Mouse (Mus musculus): ENCODE results near the gene Plin1.

Gene Plin1

DNA sequence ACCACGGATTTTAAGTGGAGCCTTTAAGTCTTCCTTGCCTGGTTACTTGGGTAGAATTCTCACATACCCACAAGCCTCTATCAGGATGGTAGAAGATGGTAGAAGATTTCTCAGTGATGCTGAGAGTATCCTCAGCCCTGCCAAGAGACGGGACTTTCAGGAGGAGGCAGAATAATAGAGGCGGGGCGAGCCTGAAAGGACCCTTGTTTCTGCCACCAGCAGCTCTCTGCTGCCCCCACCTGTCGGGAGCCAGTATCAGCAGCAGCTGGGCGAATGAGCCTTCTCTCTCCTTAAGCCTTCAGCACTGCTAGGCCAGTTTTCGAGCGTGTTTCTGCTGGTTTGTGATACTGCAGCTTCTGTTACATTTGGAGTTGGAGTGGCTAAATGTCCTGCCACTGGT, 3.5 kb downstream of the Plin1 start:
- no peaks in the 10 kb centered on the region for H3K36me3 ChIP-seq (ENCODE audit: insufficient read depth, low read length)
- H3K9me3 ChIP-seq (ENCODE audit: low read length), result no peaks in the 10 kb centered on the region
- peaks cover 38% of the 10 kb centered on the region for H3K27me3 ChIP-seq (ENCODE audit: insufficient read depth, low read length)
- peaks cover 22% of the 10 kb centered on the region for H3K4me1 ChIP-seq (replicated peaks; ENCODE audit: low read depth, low read length)
- TF ChIP-seq CTCF (conservative IDR thresholded peaks at IDR 0.05; ENCODE audit: low read length) (peak; percentile 88), POU5F1 (IDR thresholded peaks at IDR 0.05; ENCODE audit: borderline replicate concordance, low read length) (no peak), NANOG (IDR thresholded peaks at IDR 0.05; ENCODE audit: borderline replicate concordance, low read length) (no peak)
- no peak overlapping the region for H3K4me3 ChIP-seq (replicated peaks; ENCODE audit: low read length)

DNA sequence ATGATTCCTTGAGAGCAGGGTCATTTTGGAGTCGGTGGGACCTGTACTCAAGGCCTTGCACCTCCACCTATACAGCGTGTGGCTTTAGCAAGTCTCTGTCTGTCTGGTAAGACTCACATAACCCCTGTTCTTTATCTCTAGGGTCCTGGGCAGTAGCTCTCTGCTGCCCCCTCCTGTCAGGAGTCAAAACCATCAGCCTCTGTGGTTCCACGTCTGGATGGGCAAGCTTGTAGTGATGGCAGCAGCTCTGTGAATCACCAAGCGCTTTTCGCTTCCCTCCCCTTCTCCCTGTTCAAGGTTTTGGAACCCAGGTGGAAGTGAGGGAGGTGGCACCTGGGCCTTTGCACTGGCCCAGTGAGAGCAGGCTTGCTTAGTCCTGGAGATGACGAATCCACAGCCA, 4.5 kb downstream of the Plin1 start:
- H3K4me1 ChIP-seq (replicated peaks; ENCODE audit: low read depth, low read length), result peaks cover 22% of the 10 kb centered on the region
- H3K36me3 ChIP-seq (ENCODE audit: insufficient read depth, low read length), result no peaks in the 10 kb centered on the region
- no peak overlapping the region for H3K4me3 ChIP-seq (replicated peaks; ENCODE audit: low read length)
- H3K9me3 ChIP-seq (ENCODE audit: low read length), result no peaks in the 10 kb centered on the region
- TF ChIP-seq CTCF (conservative IDR thresholded peaks at IDR 0.05; ENCODE audit: low read length) (peak; percentile 95), POU5F1 (IDR thresholded peaks at IDR 0.05; ENCODE audit: borderline replicate concordance, low read length) (no peak)
- H3K27me3 ChIP-seq (ENCODE audit: insufficient read depth, low read length), result peaks cover 44% of the 10 kb centered on the region

DNA sequence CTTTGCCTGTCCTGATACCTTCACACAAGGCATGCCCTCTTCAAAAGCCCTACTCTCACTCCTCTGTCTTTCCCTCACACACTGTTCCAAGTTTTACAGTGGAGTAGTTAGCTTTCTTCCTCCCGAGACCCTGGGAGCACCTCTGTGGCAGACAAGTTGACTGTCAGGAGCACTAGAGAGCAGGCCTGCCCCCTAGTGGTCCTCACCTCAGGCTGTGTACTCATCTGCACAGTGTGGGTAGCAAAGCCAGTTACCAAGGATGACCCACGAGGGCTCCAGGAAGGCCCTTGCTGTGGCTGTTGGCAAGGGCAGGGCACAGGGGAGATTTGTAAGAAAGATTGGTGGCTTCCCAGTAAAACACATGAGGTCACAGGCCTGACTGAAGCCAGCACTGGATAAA, 5.6 kb downstream of the Plin1 start:
- H3K36me3 ChIP-seq (ENCODE audit: insufficient read depth, low read length), result no peaks in the 10 kb centered on the region
- H3K4me3 ChIP-seq (replicated peaks; ENCODE audit: low read length), result no peak overlapping the region
- H3K27me3 ChIP-seq (ENCODE audit: insufficient read depth, low read length), result peaks cover 50% of the 10 kb centered on the region
- peak; percentile 70 for TF ChIP-seq CTCF (conservative IDR thresholded peaks at IDR 0.05; ENCODE audit: low read length)
- no peak for TF ChIP-seq POU5F1 (IDR thresholded peaks at IDR 0.05; ENCODE audit: borderline replicate concordance, low read length)
- H3K4me1 ChIP-seq (replicated peaks; ENCODE audit: low read depth, low read length), result peaks cover 22% of the 10 kb centered on the region
- no peaks in the 10 kb centered on the region for H3K9me3 ChIP-seq (ENCODE audit: low read length)

DNA sequence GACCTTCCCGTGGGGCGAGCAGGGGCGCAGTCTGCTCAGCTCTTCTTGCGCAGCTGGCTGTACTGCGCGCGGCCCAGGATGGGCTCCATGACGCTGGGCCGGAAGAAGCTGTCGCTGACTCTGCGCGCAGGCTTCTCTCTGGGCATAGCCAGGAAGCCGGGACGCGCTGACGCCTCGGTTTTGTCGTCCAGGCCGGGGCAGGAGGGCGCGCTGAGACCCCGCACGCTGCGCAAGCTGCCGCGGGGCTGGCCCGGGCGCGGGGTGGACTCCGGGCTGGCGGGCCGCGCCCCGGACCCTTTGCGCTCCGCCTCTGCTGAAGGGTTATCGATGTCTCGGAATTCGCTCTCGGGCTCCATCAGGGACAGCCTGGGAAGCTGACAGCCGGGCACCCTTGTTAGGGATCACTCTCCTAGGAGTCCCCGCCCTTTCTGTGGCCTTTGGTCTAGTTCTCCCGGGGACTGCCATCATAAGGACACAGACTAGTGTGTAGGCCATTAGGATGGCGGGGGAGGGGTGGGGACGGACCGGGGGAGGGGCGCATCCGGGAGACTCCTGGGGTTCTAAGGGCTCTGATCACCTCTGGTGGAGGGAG, 11.2 kb downstream of the Plin1 start:
- Histone ChIP-seq H3K36me3 (ENCODE audit: insufficient read depth, low read length) (no peaks in the 10 kb centered on the region), H3K9me3 (ENCODE audit: low read length) (no peaks in the 10 kb centered on the region), H3K27me3 (ENCODE audit: insufficient read depth, low read length) (peaks cover 71% of the 10 kb centered on the region), H3K4me3 (replicated peaks; ENCODE audit: low read length) (peak overlapping the region; percentile 83), H3K4me1 (replicated peaks; ENCODE audit: low read depth, low read length) (peaks cover 13% of the 10 kb centered on the region)
- no peak for TF ChIP-seq NANOG (IDR thresholded peaks at IDR 0.05; ENCODE audit: borderline replicate concordance, low read length)
- TF ChIP-seq CTCF (conservative IDR thresholded peaks at IDR 0.05; ENCODE audit: low read length), result no peak
- TF ChIP-seq POU5F1 (IDR thresholded peaks at IDR 0.05; ENCODE audit: borderline replicate concordance, low read length), result no peak

DNA sequence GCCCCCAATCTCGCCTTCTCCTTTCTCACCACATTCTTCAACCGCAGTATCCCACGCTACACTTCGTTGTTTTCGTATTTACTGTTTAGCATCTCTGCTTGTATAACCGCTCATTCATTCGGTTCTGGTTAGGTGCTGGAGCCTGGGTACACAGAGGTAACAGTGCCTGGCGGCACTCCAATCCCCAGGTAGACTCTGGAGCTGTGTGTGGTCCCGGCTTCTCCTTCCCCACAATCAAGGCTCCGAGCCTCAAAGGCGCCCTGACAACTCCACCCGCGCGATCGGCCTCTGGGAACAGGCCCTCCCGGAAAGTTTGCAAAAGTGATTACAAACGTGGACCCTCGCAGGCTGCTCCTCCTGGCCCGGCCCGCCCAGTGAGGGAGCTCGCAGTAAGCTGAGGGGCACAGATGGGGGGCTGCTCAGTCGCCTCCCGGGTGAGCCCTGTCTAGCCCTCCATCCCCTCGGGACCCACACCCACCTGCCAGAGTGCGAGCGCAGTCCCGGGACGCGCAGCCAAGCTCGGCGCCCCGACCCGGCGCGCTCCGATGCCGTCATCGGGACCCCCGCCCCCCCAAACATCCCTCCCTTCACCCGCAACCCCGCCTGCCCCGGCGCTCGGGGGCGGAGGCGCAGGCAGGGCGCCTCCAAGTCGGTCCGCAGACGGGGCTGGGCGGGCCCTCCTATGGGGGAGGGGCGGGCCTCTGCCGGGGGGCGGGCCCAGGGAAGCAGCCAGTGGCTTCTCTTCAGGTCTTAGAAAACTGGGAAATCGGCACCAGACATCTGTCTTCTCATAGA, 17.3 kb downstream of the Plin1 start, which contains the start of gene Kif7:
TSS of gene Kif7 (minus strand) at position 534 of the 795 bp plus-strand sequence.
- Histone ChIP-seq H3K9me3 (ENCODE audit: low read length) (no peaks in the 10 kb centered on the region), H3K27me3 (ENCODE audit: insufficient read depth, low read length) (peaks cover 39% of the 10 kb centered on the region), H3K4me1 (replicated peaks; ENCODE audit: low read depth, low read length) (peaks cover 30% of the 10 kb centered on the region), H3K4me3 (replicated peaks; ENCODE audit: low read length) (peak within 1 kb of the TSS; percentile 97), H3K36me3 (ENCODE audit: insufficient read depth, low read length) (peaks cover 18% of the 10 kb centered on the region)
- no peak for TF ChIP-seq NANOG (IDR thresholded peaks at IDR 0.05; ENCODE audit: borderline replicate concordance, low read length)
- TF ChIP-seq CTCF (conservative IDR thresholded peaks at IDR 0.05; ENCODE audit: low read length), result no peak
- no peak for TF ChIP-seq POU5F1 (IDR thresholded peaks at IDR 0.05; ENCODE audit: borderline replicate concordance, low read length)

DNA sequence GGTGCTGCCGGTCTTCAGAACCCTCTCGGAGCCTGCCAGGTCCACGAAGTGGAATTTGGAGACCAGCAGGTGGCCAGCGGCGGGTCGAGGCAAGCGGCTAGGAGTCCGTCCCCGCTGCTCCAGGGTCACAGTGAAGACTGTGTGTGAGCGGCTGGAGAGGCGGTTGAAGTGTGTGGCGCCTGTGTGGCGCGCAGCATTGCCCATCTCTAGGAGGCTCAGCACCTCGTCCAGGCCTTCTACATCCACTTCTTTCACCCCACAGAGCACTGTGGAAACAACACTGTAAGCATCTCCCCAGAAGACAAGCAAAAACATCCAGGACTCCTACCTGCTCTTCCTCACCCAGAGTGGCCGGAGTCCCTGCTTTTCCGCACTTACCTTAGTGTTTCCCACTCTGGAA, 21.9 kb downstream of the Plin1 start:
- Histone ChIP-seq H3K4me3 (replicated peaks; ENCODE audit: low read length) (peak overlapping the region; percentile 75), H3K36me3 (ENCODE audit: insufficient read depth, low read length) (peaks cover 46% of the 10 kb centered on the region), H3K4me1 (replicated peaks; ENCODE audit: low read depth, low read length) (peaks cover 29% of the 10 kb centered on the region), H3K9me3 (ENCODE audit: low read length) (no peaks in the 10 kb centered on the region), H3K27me3 (ENCODE audit: insufficient read depth, low read length) (peaks cover 42% of the 10 kb centered on the region)
- TF ChIP-seq NANOG (IDR thresholded peaks at IDR 0.05; ENCODE audit: borderline replicate concordance, low read length) (no peak), CTCF (conservative IDR thresholded peaks at IDR 0.05; ENCODE audit: low read length) (no peak), POU5F1 (IDR thresholded peaks at IDR 0.05; ENCODE audit: borderline replicate concordance, low read length) (no peak)

DNA sequence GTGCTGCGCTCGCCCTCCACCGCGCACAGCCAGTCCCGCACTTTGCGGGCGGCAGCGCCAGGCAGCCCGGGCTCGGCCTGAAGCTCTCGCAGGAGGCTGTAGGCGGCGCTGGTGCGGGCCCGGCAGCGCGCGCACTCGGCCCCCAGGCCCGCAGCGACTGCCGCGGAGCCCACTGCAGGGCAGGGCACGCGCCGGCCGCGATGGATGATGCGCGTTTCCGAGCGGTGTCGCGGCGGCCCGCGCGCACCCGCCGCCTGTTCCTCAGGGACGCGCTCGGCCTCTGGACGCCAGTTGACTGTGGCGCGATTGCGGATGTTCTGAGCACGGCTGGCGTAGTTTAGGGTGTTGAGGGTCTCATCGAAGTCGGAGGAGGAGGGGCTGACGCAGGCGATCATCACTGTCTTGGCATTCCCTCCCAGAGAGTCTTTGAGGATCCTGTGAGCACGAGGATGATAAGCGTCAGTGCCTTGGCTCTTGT, 22.5 kb downstream of the Plin1 start:
- peaks cover 29% of the 10 kb centered on the region for H3K4me1 ChIP-seq (replicated peaks; ENCODE audit: low read depth, low read length)
- peaks cover 42% of the 10 kb centered on the region for H3K27me3 ChIP-seq (ENCODE audit: insufficient read depth, low read length)
- H3K9me3 ChIP-seq (ENCODE audit: low read length), result no peaks in the 10 kb centered on the region
- peaks cover 52% of the 10 kb centered on the region for H3K36me3 ChIP-seq (ENCODE audit: insufficient read depth, low read length)
- TF ChIP-seq CTCF (conservative IDR thresholded peaks at IDR 0.05; ENCODE audit: low read length), result no peak
- TF ChIP-seq POU5F1 (IDR thresholded peaks at IDR 0.05; ENCODE audit: borderline replicate concordance, low read length), result no peak
- TF ChIP-seq NANOG (IDR thresholded peaks at IDR 0.05; ENCODE audit: borderline replicate concordance, low read length), result no peak
- H3K4me3 ChIP-seq (replicated peaks; ENCODE audit: low read length), result peak overlapping the region; percentile 75

DNA sequence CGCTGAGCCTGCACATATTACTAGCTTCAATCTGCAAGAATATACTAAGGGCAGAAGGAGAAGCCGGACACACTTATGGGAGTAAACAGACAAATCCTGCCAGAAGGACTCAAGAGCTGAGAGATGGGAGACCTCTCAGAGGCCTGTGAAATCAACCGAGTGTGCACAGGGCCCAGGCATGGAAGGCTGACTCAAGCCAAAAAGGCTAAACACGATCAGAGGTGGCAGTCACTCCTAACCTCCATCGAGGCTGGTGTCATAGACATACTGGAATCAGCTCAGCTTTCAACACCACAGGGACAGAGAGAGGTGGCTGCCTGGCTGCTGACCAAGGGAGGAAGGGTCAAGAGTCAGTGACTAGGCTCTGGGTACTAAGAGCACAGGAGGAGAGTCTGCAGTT, 27.5 kb downstream of the Plin1 start:
- TF ChIP-seq POU5F1 (IDR thresholded peaks at IDR 0.05; ENCODE audit: borderline replicate concordance, low read length), result no peak
- TF ChIP-seq CTCF (conservative IDR thresholded peaks at IDR 0.05; ENCODE audit: low read length), result no peak
- TF ChIP-seq NANOG (IDR thresholded peaks at IDR 0.05; ENCODE audit: borderline replicate concordance, low read length), result no peak
- no peaks in the 10 kb centered on the region for H3K9me3 ChIP-seq (ENCODE audit: low read length)
- no peak overlapping the region for H3K4me3 ChIP-seq (replicated peaks; ENCODE audit: low read length)
- H3K27me3 ChIP-seq (ENCODE audit: insufficient read depth, low read length), result peaks cover 25% of the 10 kb centered on the region
- H3K4me1 ChIP-seq (replicated peaks; ENCODE audit: low read depth, low read length), result peaks cover 32% of the 10 kb centered on the region
- H3K36me3 ChIP-seq (ENCODE audit: insufficient read depth, low read length), result peaks cover 76% of the 10 kb centered on the region

Data from E14TG2a.4 (cell line).